Mouse (Mus musculus) right cerebral cortex, postnatal 10 days (tissue): ENCODE measurements around the gene Pkn3.

ENCODE experiments used
- DNase-seq, 2 experiments: peaks; one replicate each; pipeline ENCODE4 v3.0.0; 2021; ENCODE audit warnings: low spot score in 2 of 2

Gene Pkn3

GRCm38 (mm10) chr2:30063235-30063634 is 14.2 kb upstream of the Pkn3 start:
- no peak for DNase-seq

GRCm38 (mm10) chr2:30063791-30064190 is 13.7 kb upstream of the Pkn3 start:
- DNase-seq, result no peak

- no peak for DNase-seq
These were observed 13.2 kb upstream of the Pkn3 start for GRCm38 (mm10) chr2:30064298-30064697.

- DNase-seq, result peak; percentile 95
These were observed 11.2 kb upstream of the Pkn3 start for GRCm38 (mm10) chr2:30066046-30066901.

GRCm38 (mm10) chr2:30067031-30067888 is 10.2 kb upstream of the Pkn3 start:
- DNase-seq, result peak; percentile 51 to 59

GRCm38 (mm10) chr2:30067962-30068361 is 9.5 kb upstream of the Pkn3 start:
- DNase-seq, result no peak

- no peak for DNase-seq
These were observed 4.6 kb upstream of the Pkn3 start for GRCm38 (mm10) chr2:30072875-30073274.

- no peak for DNase-seq
These were observed 4.2 kb upstream of the Pkn3 start for GRCm38 (mm10) chr2:30073285-30073684.

GRCm38 (mm10) chr2:30075625-30076024 is 1.9 kb upstream of the Pkn3 start:
- DNase-seq, result no peak

GRCm38 (mm10) chr2:30076439-30076838 is 1.0 kb upstream of the Pkn3 start:
- no peak for DNase-seq

GRCm38 (mm10) chr2:30076959-30077358 is 525 bp upstream of the Pkn3 start:
- no peak for DNase-seq

GRCm38 (mm10) chr2:30078349-30078712 is 847 bp downstream of the Pkn3 start:
- no peak for DNase-seq

- no peak for DNase-seq
These were observed 1.3 kb downstream of the Pkn3 start for GRCm38 (mm10) chr2:30078760-30079159.

GRCm38 (mm10) chr2:30080181-30080800 is 2.8 kb downstream of the Pkn3 start:
- no peak for DNase-seq

GRCm38 (mm10) chr2:30084113-30084512 is 6.6 kb downstream of the Pkn3 start:
- DNase-seq, result no peak

GRCm38 (mm10) chr2:30084632-30085031 is 7.1 kb downstream of the Pkn3 start:
- no peak for DNase-seq

GRCm38 (mm10) chr2:30087310-30087709 is 9.8 kb downstream of the Pkn3 start:
- DNase-seq, result no peak

GRCm38 (mm10) chr2:30091521-30091920 is 14.0 kb downstream of the Pkn3 start:
- DNase-seq, result no peak

GRCm38 (mm10) chr2:30092280-30092918 is 14.9 kb downstream of the Pkn3 start:
- DNase-seq, result no peak

GRCm38 (mm10) chr2:30093471-30094207 is 16.2 kb downstream of the Pkn3 start, which contains the start of gene Zdhhc12:
TSS of gene Zdhhc12 (minus strand) at chr2:30093648.
- peak; percentile 96 to 97 for DNase-seq

- DNase-seq, result peak; percentile 44 to 61
These were observed 16.7 kb downstream of the Pkn3 start for GRCm38 (mm10) chr2:30094208-30094588.
